Mouse (Mus musculus) erythroblast, embryonic 14.5 days (primary cell): ENCODE data around the gene Trpc5.

Experiments
- GATA1 ChIP-seq: IDR thresholded peaks from 2 replicates; pipeline ENCODE4 v1.6.1; 2012; ENCODE audit warnings: low read length, inconsistent platforms, mixed read lengths
- TAL1 ChIP-seq: IDR thresholded peaks from 3 replicates; pipeline ENCODE4 v1.6.1; 2012; ENCODE audit warnings: low read length, inconsistent platforms, mixed read lengths

DNA sequence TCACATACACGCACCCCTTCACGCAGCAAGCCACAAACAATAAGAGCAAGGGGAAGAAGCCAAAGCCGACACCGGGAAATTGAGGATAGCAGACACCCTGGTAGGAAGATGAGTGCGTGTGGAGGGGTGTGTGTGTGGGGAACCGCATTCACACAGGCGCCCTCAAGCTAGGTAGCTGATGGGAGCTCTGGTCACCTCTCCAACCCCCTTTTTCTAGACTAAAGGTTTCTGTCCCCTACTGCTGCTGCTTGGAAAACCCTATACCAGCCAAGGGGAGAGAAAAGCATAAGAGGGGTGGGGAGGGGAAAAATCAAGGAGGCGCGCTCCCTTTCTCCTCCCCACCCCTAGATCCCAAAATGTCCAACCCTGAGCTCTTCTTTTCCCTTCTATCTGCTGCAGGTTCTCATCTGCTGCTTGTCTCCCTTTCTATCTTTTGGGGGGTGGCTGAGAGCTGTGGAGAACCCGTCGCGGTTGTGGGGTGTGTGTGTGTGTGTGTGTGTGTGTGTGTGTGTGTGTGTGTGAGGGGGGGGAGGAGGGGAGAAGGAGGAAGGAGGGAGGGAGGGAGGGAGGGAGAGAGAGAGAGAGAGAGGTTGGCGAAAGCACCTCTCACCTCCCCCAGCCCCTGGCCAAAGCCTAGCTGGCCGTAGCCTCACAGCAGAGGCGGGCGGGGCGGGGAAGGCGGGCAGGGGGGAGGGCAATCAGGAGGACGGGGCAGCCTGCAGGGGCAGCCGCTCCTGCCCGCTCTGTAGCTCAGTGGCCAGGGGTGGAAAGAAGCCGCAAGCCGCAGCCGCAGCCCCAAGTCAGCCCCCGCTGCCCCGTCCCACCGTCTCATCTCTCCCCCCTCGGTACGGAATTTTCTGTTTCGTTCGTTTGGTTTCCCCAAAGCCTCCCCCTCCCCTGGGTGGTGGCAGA, 483 bp upstream of the Trpc5 start, which contains the start of gene Rtl4:
- TF ChIP-seq GATA1, result no peak
- no peak for TF ChIP-seq TAL1
